Mouse (Mus musculus) right cerebral cortex, adult 18-20 months (tissue): ENCODE results near the gene Sdhb.

ENCODE experiments used
- DNase-seq: peaks from one replicate; pipeline ENCODE4 v3.0.0; 2022; ENCODE audit warnings: mixed read lengths

The Sdhb gene

DNA sequence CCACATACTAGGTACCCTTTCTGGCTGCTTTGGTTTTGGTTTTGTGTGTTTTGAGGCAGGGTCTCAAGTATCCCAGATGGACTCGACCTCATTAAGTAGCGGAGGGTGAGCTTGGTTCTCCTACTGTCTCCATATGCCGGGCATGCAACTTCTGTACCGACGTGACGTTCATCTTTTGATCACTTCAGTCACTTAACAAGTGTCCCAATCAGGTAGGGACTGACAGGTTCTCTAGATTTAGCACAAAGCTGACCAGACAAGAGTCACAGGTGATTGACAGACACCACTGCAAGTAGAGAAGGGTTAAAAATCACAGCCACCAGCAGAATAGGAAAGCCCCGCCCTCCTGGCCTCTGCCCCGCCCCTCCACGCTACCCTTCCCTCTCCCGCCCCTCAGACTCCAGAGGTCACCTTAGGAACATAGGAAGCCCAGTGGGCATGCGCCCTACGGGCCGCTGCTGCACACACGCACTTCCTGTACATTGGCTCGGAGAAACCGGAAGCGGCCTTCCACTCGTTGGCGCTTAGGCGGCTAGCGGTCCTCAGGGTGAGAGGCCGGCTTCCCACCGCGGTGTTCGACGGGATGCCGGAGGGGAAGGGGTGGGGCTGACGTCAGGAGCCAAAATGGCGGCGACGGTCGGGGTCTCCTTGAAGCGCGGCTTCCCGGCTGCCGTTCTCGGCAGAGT lies at the start of gene Sdhb:
Gene Sdhb (plus strand): TSS at position 423 of the 686 bp plus-strand sequence.
- DNase-seq: peak; percentile 99

DNA sequence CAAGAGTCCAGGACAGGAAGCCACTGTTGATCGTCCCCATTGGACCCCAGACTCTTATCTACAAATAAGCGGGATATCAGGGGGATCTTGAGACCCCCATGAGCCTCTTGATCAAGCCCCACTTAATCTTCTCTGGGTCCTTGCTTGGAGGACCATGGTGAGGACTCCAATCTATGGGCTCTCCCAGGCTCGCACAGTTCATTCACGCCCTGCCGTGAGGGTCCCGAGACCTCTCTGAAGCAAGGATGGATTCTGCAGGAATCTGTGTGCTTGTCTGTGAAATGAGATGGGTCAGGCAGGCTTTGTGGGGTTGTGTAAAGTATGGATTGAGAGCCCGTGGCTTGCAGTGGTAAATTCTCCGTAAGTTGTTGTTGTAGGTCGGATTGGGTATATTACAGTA lies 49.6 kb upstream of the Sdhb start:
- DNase-seq: no peak

DNA sequence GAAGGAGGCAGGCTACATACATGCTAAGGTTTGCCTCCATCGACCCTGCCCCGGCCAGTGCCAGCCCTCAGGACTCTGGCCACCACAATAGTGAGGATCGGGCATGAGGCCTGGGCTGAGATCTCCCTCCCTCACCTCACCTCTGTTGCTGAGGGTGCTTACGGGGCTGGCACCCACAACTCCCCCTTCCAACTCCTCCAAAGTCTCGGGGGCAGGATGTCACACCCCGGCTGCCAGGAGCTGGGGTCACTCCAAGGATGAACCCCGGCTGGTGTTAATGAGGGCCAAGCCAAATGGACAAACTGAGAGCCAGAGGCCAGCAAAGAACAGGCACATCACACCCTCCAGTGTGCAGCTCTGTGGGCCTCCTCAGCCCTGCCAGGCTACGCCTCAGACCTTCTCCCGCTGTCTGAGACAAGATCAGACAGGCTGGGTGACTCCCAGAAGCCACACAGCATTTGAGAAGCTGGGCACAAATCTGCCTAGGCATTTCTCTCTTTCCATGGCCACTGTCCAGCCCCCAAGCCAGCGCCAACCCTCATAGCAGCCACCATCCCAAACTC lies 48.7 kb upstream of the Sdhb start:
- DNase-seq: no peak

DNA sequence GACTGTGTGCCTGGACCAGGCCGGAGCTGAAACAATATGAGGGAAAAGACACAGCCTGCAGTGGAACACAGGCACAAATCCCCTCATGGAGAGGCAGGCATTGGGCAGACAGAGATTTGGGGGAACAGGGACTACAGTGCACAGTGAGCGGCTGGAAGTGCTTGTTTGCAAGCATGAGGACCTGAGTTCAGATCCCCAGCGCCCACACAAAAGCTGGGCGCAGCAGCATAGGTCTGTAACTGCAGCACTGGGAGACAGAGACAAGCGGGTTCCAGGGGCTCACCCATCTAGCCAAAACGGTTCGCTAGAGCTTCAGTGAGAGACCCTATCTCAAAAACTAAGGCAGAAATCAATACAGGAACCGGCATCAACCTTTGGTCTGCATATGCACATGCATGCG lies 47.4 kb upstream of the Sdhb start:
- DNase-seq: no peak

DNA sequence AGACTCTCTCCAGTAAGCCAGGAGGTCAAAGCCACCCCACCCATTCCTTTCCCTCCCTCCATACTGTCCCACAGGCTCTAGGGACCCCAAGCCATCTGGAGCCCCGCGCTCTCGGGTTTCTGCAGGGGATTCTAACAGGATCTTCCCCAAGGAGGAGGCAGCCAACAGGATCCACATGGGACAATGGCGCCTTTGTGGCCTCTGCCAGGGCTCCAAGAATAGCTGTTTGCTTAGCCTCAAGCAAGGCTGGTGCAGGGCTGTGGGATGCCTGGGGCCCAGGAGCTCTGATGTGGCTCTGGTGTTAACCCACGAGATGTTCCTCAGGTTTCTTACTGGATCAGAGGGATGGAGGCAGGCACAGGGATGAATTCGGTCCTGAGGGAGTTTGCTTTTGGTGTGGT lies 46.3 kb upstream of the Sdhb start:
- no peak for DNase-seq

DNA sequence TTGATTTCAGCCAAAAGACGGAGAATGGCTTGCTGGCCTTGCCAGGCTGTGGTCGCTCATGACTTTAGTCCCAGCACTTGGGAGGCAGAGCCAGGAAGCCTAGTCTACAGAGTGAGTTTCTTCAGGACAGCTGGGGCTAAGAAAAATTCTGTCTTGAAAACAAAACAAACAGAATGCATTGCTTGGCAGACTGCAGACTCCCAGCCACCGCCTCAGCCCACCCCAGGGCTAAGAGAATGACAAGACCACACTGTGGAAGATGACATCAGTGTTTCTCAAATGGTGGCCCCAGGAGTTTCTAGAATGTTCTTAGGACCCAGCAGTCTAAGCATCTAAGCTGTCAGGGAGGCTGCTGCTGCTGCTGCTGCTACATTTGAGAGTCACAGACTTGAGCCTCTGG lies 45.8 kb upstream of the Sdhb start:
- no peak for DNase-seq

DNA sequence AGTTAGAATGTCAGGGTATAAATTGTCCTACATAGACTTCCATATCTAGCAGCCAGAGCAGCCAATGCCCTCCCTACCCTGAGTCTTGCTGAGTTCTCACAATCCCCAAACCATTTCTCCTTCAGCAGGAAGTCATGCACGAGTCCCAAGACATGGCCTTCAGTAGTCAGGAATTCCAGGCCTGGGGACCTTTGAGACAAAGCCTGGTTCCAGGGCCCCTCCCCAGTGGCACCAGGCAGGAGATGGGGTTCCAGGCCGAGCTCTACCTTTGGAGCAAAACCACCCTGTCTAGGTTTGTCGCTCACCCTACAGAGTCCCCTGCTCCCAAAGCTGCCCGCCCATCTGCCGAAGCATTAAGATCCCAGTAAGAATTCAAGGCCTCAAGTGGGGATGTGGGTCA lies 44.7 kb upstream of the Sdhb start:
- no peak for DNase-seq

DNA sequence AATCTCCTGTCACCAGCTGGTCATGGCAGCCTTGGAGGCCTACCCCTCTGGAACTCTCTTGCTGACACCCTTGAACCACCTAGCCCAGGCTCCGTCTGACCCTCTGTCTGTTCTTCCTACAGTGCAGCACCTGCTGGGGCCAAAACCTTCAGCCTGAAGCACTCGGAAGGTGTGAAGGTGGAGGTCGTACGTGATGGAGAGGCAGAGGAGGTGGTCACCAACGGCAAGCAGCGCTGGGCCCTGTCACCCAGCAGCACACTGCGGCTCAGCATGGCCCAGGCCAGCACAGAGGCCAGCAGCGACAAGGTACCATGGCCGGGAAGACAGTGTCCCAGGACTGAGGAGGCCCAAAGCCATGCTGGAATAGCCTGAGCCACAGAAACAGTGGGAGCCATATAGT lies 43.6 kb upstream of the Sdhb start:
- no peak for DNase-seq

DNA sequence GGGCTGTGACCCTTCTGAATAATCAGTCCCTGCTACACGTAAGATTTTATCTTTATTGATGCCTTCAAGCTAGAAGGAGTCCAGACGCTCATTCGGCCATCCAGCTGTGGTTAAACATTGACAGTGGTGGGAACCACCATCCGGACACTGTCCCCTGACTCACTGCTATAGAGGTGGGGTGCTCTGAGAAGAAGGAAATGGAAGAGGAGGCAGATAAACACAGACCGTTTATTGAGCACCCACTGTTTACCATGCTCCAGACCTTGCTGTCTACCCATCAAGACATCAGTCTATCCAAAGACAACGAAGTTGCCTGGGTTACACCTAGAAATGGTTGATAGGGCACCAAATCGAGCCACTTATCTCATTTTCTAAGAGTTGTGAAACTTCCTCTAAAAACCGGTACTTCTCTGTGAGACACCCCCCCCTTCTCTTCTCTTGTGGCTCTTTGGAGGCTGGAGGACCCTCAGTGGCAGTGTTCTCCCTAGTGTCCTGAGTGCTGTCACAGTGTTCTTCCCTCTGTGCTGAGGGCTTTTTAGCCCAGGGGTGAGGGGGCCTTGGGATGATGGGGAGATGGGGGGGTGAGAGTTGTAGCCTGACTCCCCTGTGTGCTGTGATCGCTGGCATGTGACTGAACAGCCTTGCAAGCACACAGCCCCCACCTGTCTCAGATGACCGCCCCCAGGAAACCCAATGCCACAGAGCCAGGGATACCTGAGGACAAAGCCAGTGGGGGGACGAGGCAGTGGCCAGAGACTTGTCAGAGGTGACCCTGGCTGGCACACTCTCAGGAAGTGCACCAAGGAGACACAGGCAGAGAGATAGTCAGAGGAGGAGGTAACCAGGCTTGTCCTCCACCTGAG lies 40.8 kb upstream of the Sdhb start:
- no peak for DNase-seq

DNA sequence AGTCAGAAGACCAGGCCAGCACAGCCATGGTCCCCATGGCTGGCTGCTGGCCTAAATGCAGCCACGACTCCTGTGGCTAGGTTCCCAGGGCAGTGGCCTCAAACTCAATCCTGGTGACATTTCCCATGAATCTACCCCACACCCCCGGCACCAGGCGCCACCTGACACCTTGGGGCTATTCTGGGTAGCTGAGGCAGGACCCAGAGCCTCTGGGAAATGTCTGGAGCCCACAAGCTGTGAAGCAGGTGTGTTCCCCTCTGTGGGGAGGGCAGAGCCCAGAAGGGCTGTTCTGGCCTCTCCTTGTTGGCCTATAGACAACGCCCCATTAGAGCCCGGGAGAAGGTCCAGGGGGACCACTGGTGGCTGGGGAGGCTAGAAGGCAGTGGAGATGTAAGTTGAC lies 38.5 kb upstream of the Sdhb start:
- no peak for DNase-seq

DNA sequence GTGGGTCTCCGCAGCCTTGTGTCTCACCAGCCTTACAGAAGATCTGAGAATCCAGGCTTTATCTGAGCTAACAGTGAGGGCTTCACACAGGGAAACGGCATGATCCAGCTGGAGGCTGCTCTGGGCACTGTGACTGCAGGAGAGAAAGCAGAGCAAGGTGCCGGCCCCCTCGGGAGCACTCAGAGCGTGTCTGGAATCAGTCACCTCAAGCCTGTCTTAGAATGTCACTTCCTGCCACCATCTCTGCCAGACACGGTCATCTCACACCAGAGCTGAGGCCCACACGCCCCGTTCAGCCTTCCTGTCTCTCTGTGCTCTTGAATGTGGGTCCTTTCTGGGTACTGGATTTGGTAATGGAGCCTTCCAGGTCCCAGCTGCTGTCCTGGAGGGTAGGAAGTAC lies 35.4 kb upstream of the Sdhb start:
- DNase-seq: no peak

DNA sequence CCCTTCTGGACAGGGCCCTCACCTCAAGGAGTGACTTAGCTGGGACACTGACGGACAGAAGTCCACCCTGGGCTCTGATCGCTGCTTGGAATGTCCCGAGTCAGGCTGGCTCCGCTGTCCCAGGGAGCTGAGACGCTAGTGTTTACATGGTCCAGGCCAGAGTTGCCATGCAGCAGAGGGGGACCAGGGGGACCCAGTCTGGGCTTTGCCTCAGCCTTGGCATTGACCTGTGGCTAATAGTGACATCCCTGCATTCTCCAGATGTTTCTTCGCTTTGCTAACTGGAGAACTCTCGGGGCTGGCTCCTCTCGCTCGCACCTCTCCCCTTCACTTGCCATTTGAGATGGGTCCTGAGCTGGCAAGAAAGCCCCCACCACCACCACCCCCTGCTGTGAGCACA lies 32.7 kb upstream of the Sdhb start:
- no peak for DNase-seq

DNA sequence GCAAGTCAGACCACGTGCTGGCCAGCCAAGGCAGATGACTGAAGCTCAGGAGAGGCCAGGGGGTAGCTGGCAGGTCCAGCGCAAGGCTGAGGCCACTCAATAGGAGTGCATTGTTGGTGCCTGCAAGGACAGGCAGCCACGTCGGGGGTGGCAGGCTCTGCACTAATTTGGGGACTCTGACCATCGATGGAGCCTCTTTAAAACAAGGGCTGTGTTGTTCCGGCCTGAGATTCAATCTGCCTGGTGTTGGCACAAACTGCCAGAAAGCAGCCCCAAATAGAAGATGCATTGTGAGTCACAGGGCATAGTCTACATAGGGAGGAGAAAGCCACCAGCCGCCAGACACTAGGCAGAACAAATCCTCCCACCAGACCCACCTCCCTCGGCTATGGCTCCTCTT lies 31.3 kb upstream of the Sdhb start:
- DNase-seq: peak; percentile 76

DNA sequence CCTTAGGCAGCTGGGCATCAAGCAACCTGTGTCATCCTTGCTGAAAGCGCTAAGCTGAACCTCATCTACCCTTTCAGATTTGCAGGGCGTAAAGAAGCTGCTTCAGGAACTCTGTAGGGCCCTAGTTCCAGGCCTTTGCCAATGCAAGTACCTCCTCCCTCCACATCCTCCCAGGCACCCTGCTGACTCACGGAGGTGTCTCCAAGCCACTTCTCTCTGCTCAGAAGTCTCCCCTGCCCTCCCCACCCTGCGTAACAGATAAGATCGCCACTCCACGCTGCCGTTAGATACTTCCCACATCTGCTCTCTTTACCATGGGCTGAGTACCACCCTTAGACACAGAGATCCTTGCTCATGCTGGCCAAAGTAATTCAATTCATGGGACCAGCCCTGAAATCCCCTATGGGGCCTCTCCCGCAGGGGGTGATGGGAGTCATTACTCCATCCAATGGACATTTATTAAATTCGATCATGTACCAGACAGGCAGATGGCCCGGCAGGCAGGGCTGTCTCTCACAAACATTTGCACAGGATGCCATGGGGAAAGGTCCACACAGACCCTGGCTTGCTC lies 30.0 kb upstream of the Sdhb start:
- DNase-seq: no peak

DNA sequence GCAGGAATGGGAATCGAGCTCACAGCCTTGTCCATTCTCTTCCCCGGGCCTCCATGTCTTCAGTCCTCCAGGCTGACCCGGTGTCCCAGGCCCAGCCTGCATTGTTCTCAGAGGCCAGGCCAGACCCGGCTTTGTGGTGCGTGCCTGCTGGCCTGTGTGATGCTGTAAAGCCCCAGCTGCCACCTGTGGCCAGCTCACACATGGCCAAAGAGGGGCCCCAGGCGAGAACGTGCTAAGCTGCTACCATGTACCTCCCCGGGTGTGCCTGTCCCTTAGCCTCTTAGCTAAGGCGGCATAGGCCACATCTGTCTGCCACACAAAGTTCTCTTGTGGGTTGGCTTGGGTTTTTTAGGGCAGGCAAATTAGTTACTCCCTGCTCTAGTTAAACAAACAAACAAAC lies 25.4 kb upstream of the Sdhb start:
- DNase-seq: no peak

DNA sequence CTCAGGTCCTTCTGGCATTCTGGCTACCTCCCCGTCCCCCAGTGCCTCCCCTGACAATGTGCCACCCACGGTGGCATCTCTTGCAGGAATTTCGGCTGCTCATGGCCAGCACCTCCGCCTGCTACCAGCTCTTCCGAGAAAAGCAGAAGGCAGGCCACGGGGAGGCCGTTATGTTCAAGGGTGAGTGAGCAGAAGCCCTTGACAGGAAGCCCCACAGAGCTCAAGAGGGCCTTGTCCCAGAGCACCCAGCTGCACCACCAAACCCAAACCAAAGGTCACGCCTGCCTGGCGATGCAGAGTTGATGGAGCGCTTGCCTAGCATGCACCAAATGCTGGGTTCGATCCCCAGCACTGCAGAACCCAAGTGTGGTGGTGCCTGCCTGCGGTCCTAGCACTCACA lies 16.6 kb upstream of the Sdhb start:
- DNase-seq: no peak

DNA sequence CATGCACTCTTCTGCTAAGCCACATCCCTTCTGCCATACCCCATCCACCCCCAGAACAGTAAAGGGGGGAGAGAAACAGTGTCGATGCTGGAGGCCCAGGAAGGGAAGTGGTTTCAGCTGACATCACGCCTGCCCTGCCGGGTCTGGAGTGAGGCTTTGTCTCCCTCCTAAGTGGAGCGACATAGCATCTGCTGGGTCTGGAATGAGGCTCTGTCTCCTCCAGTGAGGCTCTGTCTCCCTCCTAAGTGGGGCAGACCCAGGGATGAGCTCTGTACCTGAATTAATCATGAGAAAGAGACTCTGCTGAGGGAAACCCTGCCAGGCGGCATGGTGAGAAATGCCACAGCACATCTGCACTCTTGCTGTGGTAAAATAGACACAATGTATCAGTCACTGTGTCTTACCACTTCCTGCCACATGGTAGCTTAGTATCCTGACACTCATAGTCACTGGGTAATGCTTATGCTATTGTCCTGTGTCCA lies 16.0 kb upstream of the Sdhb start:
- no peak for DNase-seq

DNA sequence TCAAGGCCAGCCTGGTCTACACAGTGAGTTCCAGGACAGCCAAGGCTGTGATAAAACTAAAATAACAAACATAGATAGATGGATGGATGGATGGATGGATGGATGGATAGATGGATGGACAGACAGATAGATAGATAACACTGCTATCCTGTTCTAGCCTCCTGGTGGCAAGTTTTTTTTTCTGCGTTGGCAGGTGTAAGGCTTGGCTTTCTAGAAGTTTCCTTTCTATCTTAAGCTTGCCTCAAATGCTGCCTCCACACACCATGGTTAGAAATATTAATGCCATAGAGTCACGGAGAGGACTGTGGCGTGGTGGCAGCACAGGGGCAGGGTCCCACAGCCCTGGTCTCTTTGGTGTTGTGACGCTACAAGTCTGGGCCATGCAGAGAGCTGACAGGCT lies 15.4 kb upstream of the Sdhb start:
- DNase-seq: no peak

DNA sequence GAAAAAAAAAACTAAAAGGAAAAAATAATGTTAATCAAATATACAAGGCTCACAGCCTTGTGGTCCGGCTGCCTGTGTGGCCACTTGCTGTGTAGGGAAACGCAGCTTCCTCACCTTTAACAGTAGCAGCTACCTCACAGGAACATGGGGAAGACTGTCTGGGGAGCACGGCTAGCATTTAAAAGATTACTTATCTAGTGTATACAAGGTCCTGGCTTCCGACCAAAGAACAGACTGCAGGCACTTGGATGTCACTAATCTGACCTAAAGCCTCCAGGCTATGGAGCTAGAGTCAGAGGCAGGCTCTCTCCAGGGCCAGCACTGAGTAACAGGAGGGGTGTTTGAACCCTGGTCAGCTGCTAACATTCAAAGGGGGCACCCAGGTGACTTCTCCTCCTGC lies 15.0 kb upstream of the Sdhb start:
- DNase-seq: no peak

DNA sequence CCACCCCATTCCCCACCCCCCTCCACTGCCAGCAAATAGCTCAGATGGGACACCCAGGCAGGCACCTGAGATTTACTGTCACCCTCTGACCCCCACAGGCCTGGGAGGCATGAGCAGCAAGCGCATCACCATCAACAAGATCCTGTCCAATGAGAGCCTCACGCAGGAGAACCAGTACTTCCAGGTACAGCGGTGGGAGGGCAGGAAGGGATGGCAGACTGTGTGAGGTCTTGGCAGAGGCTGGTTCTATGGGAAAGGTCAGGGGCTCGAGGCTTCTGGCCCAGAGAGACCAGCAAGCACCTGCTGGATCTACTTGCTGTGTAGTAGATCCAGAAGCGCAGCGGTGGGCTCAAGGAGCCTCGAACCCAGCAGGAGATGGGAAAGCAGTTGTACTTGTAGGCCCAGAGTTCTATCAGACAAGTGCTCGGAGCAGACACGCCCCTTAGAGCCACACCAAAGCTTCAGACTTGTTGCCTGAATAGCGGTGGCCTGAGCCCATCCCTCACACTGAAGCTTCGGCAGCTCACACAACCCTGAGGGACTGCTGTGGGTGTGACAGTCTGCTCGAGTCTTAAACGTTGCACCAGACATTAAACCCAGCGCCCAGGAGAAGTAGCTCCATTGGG lies 14.3 kb upstream of the Sdhb start:
- DNase-seq: no peak

DNA sequence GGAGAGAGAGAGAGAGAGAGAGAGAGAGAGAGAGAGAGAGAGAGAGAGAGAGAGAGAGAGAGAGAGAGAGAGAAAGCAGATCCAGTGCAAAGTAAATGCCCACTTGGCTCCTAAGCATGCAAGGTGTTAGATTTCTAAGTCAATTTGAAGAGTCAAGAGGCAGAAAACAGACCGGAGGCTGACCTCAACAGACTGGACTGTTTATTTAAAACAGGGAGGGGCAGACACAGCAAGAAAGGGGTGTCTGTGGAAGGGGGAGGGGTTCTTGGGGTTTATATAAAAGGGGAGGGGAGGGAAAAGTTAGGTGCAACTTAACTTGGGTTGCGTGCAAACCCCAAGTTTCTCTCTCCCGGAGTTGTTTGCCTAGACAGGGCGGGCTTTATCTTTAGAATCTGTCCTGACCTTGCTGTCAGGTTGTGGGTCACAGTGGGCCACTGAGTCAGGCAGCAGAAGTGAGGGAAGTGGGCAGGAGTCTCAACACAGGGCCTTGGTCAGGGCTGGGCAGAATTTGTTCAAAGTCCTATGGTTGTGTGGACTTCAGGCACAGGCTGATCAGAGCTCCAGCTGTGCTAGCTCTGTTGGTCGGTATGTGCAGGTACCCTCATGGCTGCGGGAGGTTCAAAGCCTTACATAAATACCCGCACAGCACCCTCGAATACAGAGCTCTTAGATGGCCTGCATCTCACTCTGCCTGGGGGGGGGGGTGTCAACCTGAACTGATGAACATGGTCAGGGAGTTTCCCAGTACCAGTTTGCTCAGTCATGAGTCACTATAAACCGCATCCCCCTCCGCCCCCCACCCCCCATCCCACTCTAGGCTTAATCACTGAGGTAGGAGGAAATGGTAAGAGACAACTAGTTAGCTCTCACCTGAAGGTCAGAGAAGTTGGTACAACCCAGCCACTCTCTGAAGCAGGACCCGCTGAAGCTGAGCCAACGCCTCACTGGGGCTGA lies 13.2 kb upstream of the Sdhb start:
- DNase-seq: no peak

DNA sequence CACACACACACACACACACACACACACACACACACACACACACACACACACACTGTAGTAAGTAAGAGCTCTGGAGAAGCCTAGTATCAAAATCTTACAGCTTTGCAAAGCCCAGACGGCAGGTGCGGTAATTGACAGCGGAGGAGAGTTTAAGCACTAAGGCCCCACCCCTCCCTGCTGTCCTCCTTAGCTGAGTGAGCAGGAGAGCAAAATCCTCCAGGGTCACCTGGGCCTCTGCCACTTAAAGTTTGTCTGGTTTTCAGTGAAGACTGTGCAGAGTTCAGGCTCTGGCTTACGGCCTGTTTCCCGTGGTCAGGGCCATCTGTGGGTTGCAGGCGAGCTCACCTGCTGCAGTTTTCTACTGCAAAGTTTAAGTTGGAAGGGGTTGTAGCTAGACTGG lies 12.5 kb upstream of the Sdhb start:
- no peak for DNase-seq
